Mouse (Mus musculus) erythroblast, embryonic 14.5 days (primary cell): ENCODE measurements around the gene Ly75.

ENCODE experiments used
- GATA1 ChIP-seq: IDR thresholded peaks from 2 replicates; pipeline ENCODE4 v1.6.1; 2012; ENCODE audit warnings: low read length, inconsistent platforms, mixed read lengths
- TAL1 ChIP-seq: IDR thresholded peaks from 3 replicates; pipeline ENCODE4 v1.6.1; 2012; ENCODE audit warnings: low read length, inconsistent platforms, mixed read lengths

DNA sequence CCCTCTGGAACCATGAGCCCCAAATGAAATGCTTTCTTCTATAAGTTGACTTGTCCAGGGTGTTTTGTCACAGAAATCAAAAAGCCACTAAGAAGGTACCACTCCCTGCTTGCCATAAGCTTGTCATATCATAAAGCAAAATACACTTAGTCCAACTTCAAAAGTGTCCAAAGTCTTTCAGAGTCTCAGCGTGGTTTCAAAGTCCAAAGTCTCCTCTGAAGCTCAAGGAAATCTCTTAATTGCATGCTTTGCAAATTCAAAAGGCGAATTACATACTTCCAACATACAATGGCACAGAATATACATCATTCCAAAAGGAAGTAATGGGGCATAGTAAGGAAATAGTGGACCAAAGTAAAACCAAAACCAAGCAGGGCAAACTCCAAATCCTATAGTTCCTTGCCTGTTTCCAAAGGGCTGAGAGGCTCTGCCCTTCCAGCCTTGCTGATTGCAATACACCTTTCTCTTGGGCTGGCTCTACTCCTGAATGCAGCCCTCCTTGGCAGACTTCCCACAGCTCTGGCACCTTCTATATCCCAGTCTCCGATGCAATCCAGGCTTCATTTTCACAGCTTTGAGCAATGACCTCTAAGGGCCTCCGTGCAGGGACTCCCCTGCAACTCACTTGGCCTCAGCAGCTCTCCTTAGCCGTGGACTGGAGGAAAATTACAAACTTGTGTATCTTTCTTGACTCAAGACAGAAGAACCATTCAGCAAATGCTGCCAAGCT lies 122.3 kb downstream of the Ly75 start:
- no peak for TF ChIP-seq GATA1
- no peak for TF ChIP-seq TAL1
